Mouse (Mus musculus) lung, adult 2 months (tissue): ENCODE data around the gene Nubp1.

ENCODE experiments used
- CTCF ChIP-seq: fragments of 200-500 bp; IDR thresholded peaks from 2 replicates; pipeline ENCODE4 v1.5.1; 2011; ENCODE audit warnings: mild to moderate bottlenecking, low read length, control low read depth; ENCODE audit not compliant: insufficient read depth
- POLR2A ChIP-seq: fragments of 200-500 bp; IDR thresholded peaks from 2 replicates; pipeline ENCODE4 v1.6.1; 2011; ENCODE audit warnings: low read depth, mild to moderate bottlenecking, control low read depth, low read length, borderline replicate concordance; ENCODE audit errors: extremely low read depth

GRCm38 (mm10) chr16:10460188-10460587 lies 48.4 kb downstream of the Nubp1 start:
- TF ChIP-seq POLR2A (no peak), CTCF (no peak)
